Mouse (Mus musculus) bone marrow, adult 2 months (tissue): Measurements from ENCODE around the gene Wdr83.

Experiments used
- CTCF ChIP-seq: fragments of 200-500 bp; IDR thresholded peaks from 2 replicates; pipeline ENCODE4 v1.5.1; 2011; ENCODE audit warnings: low read length, control low read depth; ENCODE audit not compliant: control insufficient read depth, insufficient read depth
- POLR2A ChIP-seq: fragments of 200-500 bp; IDR thresholded peaks from 2 replicates; pipeline ENCODE4 v1.6.1; 2011; ENCODE audit warnings: low read depth, mild to moderate bottlenecking, control low read depth, low read length, borderline replicate concordance; ENCODE audit not compliant: control insufficient read depth

DNA sequence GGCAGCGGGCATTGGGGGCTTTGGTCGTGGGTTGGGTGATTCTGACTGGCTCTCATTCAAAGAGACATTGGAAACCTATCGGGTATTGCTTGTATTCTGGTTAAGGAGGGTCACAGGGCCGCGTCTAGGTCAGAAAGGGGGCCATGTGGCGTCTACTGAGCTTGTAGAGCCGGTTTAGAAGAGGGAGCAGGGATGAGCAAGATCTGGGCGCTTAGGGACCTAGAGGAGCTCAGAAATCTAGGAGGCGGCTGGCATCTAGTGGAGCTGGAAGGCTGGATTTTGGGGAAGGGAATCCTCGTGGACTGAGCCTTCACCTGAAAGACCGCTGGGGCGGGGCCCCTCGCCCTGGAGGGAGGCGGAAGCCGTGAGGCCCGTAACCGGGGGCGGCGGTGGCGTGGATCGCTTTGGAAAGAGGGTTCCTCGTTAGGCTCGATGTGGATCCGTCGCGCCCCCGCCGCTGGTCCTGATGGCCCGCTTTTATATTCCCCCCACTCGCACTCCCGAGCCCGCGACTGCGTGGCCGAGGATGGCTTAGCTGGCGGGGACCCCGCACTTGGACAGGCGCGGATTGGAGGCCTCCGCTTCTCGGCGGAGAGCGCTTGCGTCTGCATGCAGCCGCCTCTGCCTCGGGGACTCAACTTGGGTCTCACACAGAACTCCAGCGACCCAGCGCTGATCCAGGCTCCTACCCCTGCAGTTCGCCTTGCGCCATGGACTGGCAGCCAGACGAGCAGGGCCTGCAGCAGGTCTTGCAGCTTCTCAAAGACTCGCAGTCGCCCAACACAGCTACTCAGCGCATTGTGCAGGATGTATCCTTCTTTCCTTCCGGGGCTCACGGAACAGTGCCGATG is 43.2 kb downstream of the Wdr83 start:
- no peak; the same call in 1 of the 2 replicates for TF ChIP-seq POLR2A
- no peak for TF ChIP-seq CTCF
